Mouse (Mus musculus) testis, adult 2 months (tissue): ENCODE measurements around the gene Calm1.

ENCODE experiments used
- CTCF ChIP-seq: fragments of 200-500 bp; IDR thresholded peaks from 2 replicates; pipeline ENCODE4 v1.5.1; 2012; ENCODE audit warnings: low read depth, mild to moderate bottlenecking, inconsistent platforms, low read length, moderate library complexity; ENCODE audit not compliant: control insufficient read depth, insufficient read depth, insufficient replicate concordance
- POLR2A ChIP-seq: fragments of 200-500 bp; IDR thresholded peaks from 2 replicates; pipeline ENCODE4 v1.6.1; 2012; ENCODE audit warnings: low read depth, mild to moderate bottlenecking, inconsistent platforms, low read length, moderate library complexity; ENCODE audit not compliant: control insufficient read depth

- TF ChIP-seq CTCF (no peak), POLR2A (no peak)
Measured at GRCm38 (mm10) chr12:100190802-100191201, 8.4 kb upstream of the Calm1 start.
